Mouse (Mus musculus) liver, adult 2 months (tissue): ENCODE data around the gene Cdk5rap1.

Experiments
- CTCF ChIP-seq: fragments of 200-500 bp; IDR thresholded peaks from 2 replicates; pipeline ENCODE4 v1.5.1; 2011; ENCODE audit warnings: low read depth, low read length, control low read depth
- POLR2A ChIP-seq: fragments of 200-500 bp; IDR thresholded peaks from 2 replicates; pipeline ENCODE4 v1.6.1; 2011; ENCODE audit warnings: low read length, control low read depth; ENCODE audit not compliant: insufficient read depth; ENCODE audit errors: extremely low read depth

DNA sequence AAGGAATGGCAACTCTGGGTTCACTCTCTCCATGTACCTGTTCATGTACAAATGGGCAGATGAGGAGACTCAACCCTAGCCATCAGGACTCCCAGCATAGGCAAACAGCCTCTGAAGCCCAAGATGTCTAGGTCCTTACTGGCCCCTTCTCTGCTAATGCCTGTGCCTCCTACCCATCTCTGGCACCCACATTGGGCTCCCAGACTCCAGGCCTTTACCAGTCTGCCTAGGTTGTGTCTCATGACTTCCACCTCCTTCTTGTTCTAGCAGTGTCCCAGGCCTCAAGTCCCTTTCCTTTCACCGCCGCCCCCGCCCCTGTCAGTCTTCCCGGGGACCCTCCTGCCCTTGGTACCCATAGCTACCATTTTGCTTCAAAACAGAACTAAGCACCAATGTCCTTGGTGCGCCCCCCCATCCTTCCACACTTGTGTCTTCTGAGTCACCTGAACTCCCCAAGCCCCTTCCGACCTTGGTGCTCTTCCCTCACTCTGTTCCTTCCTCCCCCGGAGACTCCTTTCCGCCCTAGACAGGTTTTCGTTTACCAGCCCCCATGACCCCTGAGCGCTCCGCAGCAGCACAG lies 34.3 kb upstream of the Cdk5rap1 start:
- TF ChIP-seq CTCF (no peak), POLR2A (no peak)
